Mouse (Mus musculus) olfactory bulb, adult 2 months (tissue): ENCODE results near the gene Slx1b.

Experiments
- CTCF ChIP-seq: fragments of 200-500 bp; IDR thresholded peaks from 2 replicates; pipeline ENCODE4 v1.5.1; 2012; ENCODE audit warnings: low read depth, mild to moderate bottlenecking, low read length, moderate library complexity; ENCODE audit not compliant: insufficient read depth
- POLR2A ChIP-seq: fragments of 200-500 bp; IDR thresholded peaks from 2 replicates; pipeline ENCODE4 v1.6.1; 2012; ENCODE audit warnings: mild to moderate bottlenecking, low read depth, low read length, moderate library complexity; ENCODE audit not compliant: insufficient read depth

GRCm38 (mm10) chr7:126672111-126672510, 23.5 kb downstream of the Slx1b start:
- TF ChIP-seq CTCF (no peak), POLR2A (no peak)
